Mouse (Mus musculus): ENCODE data around the gene Mapkapk3.

Mapkapk3 gene

DNA sequence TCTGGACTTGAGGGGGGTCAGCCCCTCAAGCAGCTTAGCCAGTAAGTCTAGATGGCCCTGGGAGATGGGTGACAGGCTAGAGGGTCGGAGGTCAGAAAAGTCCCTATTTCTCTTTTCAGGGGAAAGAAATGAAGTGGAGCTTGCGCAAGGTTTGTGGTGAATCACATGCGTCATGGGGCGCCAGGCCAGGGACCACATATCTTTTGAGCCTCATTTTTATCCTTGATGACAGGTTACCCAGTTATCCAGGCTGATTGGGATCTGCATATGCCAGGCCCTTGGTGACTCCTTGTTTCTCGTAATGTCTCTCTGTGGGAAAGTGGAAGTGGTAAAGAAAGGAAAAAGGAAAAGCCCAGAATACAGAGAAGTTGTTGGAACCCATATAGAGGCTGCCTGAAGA is 25.8 kb downstream of the Mapkapk3 start:
- DNase-seq (ENCODE audit: low spot score), result no peak

DNA sequence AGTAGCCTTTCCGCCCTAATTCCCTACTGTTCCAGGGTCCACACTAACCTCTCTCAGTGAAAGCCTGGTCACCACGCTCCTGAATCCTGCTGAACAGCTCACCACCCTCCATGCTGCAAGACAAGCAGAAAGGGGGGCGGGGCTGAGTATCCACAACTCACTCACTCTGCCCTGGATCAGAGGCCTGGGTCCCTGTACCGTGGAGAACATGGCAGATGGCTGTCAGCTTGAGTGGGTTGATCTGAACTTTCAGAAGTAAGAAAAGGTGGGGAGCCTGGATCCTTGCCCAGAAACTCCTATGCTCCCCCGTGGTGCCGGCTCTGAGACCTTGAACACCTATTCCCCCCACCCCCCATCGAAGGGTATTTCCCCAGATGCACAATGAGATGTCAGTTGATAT is 27.3 kb downstream of the Mapkapk3 start:
- no peak for DNase-seq (ENCODE audit: low spot score)

DNA sequence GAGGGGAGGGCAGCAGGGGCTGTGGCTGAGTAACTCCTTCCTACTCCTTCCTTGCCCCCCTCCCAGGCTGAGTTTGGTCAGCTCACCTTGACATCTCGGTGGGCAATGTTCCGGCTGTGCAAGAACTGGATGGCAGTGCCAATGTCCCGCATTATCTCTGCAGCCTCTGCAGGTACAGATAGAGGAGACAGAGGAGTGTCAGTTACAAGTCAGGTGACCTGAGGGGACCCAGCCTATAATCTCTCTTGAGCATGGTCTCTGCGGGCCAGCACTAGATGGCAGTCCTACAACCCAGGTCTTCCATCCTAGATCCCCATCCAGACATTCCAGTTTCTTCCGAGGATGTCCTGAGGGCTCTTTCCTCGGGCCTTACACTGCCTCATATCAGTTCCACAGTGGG is 27.9 kb downstream of the Mapkapk3 start:
- no peak for DNase-seq (ENCODE audit: low spot score)

DNA sequence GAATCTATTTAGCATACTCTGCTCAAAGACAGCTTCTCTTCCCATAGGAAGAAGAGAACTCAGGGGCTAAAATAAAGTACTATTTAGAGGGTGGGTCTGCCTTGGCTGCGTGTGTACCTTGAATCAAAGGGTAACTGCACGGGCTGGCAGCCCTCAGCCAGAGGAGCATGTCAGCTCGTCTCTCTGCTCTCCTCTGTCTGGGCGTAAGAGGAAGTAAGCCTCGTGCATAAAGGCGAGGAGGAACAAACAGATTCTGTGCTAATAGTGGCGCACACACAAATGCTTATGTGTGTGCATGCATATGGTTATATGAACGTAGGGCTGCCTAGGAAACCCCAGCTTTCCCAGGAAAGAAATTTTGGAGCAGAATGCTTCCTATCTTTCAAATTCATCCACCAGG is 28.8 kb downstream of the Mapkapk3 start:
- DNase-seq (ENCODE audit: low spot score), result no peak

DNA sequence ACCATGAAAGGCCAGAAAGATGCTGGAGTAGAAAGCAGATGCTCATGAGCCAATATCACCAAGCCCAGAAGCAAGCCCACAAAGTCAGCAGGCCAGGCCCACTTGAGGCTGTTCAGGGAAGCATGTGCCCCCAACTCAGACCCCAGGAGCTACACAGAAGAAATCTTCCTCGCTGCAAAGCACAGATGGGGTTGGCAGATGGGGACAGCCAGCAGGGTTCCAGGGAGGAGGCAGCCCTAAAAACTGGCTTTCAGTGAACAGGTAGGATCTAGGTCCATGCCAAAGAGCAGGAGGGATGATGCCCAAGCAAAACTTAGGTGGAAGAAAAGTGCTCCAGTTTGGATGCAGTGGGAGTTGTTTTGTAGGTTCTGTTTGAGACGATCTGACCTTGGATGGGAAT is 29.2 kb downstream of the Mapkapk3 start:
- DNase-seq (ENCODE audit: low spot score), result no peak

DNA sequence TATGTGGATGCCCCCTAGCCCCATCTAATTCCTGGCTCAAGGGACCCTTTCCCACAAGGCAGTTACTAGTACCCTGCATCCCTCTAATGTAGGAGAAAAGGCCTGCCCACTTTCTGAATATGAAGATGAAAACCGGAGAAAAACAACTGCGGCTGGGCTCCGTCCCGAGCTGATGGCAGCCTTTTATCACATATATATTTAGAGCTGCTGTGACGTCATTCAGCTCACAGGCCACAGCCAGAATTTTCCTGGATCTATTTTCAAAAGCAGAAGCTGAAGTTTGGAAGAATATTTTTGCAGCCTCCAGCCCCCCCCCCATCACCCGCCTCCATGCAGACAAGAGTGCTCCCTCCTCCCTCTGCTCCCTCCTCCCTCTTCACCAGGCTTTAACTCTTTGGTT is 30.1 kb downstream of the Mapkapk3 start:
- DNase-seq (ENCODE audit: low spot score), result no peak

DNA sequence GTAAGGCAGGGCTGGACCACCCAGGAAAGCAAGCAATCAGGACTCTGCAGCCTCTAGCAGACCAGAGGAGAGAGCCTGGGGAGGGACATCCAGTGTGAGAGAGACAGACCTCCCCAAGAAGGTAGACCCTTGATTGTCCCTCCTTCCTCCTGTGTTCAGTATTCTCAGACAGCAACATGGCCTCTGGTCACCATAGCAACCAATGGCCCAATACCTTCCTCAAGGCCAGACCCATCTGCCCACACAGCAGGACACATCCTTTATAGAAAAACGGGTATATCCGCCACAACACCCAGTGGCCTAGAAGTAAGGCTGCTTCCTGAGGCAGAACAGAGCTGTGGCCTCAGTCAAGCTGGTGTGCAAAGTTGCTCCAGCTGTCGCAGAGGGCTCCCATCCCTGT is 34.1 kb downstream of the Mapkapk3 start:
- DNase-seq (ENCODE audit: low spot score), result no peak

DNA sequence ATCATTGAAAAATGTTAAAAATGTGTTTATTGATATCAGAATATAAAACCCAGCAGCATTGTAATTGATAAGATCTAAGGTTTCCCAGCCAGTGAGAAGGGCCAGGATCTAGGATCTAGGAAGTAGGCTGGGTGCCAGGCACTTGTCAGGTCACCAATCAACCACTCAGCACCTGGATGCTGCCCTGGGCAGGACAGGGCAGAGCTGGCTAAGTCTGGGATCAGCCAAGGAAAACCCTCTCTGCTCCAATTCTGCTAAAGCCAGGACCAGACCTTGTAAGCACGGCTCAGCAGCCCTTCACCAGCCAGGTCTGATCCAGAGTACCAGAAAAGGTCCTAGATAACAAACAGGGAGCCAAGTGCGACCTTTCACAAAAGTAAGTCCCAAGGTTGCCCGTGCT is 34.8 kb downstream of the Mapkapk3 start:
- no peak for DNase-seq (ENCODE audit: low spot score)

DNA sequence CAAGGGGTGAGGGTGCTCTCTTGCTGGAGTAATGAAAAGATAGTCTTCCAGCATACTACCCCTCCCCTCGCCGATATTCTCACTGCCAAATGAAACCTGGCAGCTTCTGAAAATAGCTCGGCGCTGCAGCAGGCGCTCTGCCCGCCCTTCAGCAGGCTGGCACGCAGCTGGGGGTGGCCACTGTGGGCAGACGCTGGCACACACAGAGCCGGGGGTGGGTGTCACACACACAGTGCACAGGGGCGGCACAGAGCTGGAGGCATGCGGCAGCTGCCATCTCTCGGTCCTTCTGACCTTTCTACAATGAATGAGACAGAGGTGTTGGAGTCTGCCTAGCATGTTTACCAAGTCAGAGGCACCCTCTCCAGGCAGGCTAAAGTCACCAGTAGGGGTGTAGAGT is 35.2 kb downstream of the Mapkapk3 start:
- no peak for DNase-seq (ENCODE audit: low spot score)

DNA sequence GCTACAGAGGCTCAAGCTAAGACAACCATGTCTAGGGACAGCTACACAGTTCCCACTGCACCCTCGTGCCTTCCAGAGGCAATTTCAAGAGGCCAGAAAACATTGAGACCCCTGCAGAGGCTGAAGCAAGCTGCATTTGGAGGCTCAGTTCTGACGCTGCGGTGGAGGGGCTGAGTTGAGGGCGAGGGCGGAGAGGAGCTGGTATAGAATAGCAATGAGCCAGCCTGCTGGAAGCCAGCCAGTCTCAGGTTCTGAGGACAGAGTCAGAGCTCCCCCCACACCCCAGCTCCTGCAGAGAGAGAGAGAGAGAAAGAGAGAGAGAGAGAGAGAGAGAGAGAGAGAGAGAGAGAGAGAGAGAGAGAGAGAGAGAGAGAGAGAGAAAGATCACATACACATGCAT is 37.5 kb downstream of the Mapkapk3 start:
- DNase-seq (ENCODE audit: low spot score), result no peak

DNA sequence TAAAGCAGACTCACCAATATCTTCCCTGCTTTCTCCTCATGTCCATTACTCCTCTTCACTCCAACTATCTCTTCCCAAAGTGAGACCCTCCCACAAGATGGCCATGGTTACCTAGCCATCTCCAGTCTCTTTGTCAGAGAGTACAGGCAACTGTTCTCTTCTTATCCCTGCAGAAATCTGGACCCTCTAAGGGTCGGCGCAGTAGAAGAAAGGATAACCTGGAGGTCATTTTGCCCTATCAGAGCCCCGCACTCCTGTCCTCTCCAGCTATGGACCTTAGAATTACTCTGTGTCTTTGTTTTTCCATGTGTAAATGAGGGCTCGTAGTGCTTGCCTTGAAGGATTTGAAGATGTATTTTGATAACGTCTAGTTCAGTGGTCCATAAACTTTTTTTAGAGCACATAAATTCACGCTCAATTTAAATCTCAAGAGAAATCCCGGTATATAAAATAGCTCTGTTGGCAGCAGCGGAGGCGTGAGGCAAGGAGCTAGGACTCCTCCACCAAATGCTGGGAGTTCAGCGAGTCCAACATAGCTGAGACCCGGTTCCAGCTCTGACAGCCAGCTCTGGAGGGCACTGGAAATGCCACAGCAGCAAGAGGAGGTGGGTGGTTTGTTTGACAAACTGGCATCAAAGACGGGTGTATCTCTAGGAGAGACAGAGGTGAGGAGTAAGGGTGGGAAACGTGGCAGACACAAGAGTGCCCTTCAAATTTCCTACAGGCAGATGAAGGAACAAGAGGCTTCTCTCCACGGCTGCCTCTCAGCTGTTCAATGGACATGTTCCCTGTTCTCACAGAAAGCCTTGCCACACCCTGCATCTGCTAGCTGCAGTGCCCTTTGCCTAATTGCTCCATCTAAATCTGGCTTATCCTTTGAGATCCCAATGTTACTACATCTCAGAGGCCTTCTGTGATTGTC is 39.0 kb downstream of the Mapkapk3 start:
- DNase-seq (ENCODE audit: low spot score), result peak; percentile 30

DNA sequence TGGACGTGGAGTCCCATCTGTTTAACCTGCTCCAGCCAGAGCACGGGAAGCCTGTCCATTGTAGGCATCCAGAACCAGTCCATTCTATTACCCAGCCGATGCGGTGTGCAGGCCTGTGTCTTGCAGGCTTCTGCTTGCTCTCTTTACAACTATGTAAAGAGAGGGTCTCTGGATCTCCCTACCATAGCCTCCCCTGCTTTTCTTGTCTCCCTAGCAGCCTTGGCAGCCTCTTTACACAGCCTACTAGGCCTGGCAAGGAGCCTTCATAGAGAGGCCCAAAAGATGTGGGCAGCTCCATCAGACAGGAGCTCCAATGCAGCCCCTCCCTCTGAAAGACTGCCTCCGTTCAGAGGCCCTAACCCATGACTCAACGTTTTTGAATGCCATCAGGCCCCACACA is 40.5 kb downstream of the Mapkapk3 start:
- no peak for DNase-seq (ENCODE audit: low spot score)

DNA sequence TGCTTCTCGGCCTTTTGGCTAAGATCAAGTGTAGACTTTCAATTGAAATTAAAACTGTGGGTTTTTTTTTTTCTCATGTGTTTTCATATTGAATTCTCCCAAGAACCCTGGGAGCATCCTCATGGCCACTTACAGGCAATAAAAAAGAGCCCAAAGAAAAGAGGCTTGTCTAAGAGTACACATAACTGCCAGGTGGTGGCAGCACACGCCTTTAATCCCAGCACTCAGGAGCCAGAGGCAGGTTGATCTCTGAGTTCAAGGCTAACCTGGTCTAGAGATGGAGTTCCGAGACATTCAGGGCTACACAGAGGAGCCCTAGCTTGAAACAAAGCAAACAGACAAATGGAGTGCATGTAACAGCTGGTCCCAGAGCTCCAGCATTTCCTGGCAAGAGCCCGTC is 43.5 kb downstream of the Mapkapk3 start:
- DNase-seq (ENCODE audit: low spot score), result no peak

DNA sequence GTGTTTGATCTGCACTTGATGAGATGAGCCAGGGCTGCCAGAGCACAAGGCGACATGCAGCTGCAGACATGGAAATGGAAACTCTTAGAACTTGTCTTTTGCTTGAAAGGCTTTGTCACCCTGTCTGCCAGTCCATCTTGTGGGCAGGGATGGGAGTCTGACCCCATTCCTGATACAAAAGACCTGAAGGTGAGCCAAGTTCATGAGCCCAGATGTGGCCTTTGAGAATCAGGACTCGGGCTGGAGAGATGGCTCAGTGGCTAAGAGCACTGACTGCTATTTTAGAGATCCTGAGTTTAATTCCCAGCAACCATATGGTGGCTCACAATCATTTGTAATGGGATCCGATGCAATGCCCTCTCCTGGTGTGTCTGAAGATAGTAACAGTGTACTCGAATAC is 44.4 kb downstream of the Mapkapk3 start:
- DNase-seq (ENCODE audit: low spot score), result no peak

DNA sequence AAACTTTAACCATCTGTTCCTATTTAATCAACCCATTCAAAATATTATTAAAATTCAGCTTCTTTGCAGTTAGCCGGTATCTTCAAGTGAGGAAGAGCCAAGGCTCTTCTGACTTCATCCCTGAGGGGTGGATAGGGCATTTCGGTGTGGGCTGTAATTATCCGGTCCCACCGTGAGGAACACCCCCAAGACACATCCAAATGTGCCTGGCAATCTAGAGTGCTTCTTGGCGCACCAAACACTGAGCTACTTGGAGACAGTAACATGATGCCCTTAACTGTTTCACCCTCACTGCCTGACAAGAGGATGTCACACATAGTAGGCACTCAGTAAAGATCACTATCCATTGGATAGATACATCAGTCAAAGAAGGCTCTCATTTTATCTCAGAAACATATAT is 53.5 kb downstream of the Mapkapk3 start:
- no peak for DNase-seq (ENCODE audit: low spot score)

DNA sequence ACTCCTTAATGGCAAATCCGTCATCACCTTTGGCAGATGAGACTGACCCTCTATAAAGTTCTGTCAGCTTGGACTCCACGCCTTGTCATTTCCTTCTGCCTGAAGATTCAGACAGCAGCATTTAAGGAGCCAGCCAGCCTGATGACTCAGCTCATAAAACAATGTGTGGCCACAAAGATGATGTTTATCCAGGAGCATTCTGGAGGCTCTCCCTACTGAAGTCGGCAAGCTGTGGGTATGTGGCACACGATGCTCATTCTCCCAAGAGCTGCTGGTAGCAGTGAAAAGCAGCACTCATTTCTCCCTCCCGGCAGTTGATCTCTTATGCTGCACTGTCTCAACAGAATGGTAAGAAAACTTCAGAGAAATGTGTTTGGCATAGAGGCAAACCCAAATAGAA is 54.4 kb downstream of the Mapkapk3 start:
- DNase-seq (ENCODE audit: low spot score), result no peak

DNA sequence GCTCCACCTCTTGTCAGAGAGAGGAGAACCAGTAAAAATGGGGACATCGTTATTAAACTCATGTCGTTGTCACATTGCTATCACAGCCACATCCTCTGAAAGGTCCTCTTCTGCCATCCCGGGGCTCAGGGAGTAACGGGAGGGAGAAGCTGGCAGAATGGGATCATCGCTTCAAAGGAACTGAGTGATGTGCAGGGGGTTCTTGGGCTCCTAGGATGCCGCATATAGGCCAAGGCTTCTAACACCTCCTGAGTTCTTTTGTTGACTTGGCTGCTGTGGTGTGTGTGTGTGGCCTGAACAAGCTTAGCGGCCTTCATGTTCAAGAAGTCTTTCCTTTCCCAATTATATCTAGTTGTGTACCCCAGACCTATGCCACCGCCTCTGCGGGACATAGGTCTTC is 57.5 kb downstream of the Mapkapk3 start:
- DNase-seq (ENCODE audit: low spot score), result no peak

DNA sequence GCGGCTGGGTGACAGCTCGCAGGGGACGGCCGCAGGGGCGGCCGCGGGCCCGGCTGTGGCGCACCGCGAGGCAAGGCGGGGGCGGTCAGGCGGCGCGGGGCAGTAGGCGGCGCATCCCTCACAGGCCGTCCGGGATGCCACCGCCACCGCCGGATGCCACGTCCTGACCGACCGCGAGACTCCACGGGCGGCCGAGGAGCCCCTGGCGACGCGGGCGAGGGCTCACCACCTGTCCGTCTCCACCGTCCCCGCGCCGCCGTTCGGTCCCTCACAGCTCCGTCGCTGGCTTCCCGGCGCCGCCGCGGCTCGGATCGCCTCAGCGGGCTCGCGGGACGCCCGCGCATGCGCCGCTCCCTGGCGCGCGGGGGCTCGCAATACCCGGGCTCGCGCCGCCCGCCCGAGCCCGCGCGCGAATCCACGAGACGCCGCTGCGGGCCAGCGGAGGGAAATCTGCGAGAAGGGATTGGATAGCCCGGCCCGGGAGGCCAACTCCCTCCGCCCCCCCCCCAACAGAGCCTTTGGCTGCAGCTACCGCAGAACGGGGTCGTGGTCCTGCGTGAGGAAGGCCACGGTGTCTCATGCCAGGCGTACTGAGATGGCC is 58.0 kb downstream of the Mapkapk3 start, which contains the start of gene Dock3:
Gene Dock3 (minus strand): TSS at position 371 of the 601 bp plus-strand sequence.
- peak; percentile 75 for DNase-seq (ENCODE audit: low spot score)

DNA sequence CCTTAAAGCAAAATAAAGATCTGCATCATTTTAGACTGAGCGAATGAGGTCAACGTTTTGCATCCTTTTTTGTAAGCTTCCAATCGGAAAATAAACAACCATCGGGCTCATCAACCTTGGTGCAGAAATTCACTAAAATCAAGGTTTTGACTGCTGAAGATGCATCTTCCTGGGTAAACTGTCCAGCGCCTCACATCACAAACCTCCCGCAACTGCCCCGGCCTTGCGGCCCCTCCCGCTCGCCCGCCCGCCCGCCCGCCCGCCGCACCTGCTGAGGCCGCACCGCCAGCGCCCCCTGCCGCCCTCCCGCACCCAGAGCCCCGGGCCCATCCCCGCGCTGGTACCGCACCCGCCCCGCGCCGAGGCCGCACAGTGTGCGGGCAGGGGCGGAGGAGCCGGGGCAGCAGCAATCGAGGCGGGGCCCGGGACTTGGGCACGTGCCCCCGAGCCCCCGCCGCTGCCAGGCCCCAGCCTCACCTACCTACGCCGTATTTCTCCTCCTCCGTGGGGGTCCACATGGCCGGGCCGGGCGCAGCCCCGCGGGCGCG is 58.6 kb downstream of the Mapkapk3 start:
- DNase-seq (ENCODE audit: low spot score), result peak; percentile 75

DNA sequence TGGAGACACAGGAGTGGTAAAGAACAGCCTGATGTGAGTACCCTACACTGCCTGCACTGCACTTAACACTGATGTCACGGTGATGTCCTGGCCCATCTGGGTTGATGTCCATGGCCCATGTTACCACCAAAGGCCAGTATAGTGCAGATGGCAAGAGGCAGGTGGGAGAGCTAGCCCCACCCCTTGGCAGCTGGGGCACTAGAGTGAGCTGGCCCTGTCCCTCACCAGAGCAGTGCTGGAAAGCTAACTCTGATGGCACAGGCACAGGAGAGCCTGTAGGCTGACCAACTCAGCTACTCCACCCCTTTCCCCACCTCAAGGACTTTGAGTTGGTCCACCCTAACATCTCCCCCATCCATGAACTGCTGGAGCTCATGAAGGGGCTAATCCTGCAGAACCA is 65.1 kb downstream of the Mapkapk3 start:
- no peak for DNase-seq (ENCODE audit: low spot score)
